Mouse (Mus musculus): ENCODE measurements around the gene Wif1.

Wif1 gene

GRCm38 (mm10) chr10:121033826-121034568 is at the start of gene Wif1:
Gene Wif1 (plus strand): TSS chr10:121033960.
- peak; percentile 49 for DNase-seq

- no peak for DNase-seq
Observed at GRCm38 (mm10) chr10:121002135-121002534, 31.6 kb upstream of the Wif1 start.

DNA sequence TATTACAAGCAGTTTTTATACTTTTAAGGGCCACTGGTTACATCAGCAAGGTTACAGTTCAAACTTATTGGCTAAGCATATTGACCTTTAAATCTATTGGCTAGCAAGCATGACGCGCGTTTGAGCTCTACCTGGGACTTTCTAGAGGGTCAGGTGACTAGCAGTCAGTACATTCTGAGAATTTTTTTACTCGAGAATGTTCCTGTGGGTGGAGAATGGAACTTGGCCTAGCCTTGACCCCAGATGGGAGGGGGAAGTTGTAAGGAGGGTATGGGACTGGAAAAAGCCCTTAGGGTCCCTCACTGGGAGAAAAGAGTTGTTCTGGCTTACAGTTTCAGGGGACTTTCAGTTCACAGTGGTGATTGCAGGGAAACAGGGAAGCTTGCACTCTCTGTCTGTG is 22.3 kb upstream of the Wif1 start:
- DNase-seq, result no peak

- DNase-seq, result no peak
Observed at GRCm38 (mm10) chr10:121016291-121016690, 17.5 kb upstream of the Wif1 start.

DNA sequence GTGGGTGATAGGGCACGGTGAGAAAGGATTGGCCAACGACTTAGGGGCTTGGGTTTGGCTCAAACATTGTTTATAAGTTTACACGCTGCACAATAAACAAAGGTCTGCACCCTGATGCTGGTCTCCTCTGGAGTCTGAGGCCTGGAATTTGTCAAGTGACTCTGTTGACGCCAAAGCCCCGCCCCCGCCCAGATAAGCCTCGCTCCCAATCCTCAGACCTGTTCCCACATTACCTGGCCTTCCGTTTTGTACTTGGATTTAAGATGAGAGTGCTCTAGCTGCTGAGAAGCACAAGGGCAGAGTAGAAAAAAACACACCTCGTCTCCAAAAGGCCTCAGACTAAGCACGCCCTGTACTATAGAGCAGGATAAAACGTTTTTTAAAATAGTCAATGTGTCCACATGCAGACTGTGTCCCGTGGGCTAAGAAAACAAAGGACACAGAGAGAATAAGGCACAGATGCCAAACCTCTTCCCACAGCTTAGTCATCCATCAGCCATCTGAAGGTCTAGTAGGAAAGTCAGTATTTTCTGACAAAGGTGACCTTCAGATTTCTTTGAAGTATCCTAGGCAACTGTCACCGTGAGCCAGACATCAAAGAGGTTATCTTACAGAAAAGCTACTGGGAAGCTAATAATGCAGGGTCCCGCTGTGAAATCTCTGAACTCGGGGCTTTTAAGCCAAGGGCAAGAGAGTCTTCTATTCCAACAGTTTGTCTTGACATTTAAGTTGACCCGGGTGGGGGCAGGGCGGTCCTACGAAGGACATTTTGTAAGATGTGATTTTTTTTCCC is 16.9 kb upstream of the Wif1 start:
- DNase-seq, result no peak

- DNase-seq, result no peak
Observed at GRCm38 (mm10) chr10:121022951-121023350, 10.8 kb upstream of the Wif1 start.

GRCm38 (mm10) chr10:121031802-121032201 is 2.0 kb upstream of the Wif1 start:
- DNase-seq, result no peak

GRCm38 (mm10) chr10:121033128-121033791 is 500 bp upstream of the Wif1 start:
- peak; percentile 55 for DNase-seq

DNA sequence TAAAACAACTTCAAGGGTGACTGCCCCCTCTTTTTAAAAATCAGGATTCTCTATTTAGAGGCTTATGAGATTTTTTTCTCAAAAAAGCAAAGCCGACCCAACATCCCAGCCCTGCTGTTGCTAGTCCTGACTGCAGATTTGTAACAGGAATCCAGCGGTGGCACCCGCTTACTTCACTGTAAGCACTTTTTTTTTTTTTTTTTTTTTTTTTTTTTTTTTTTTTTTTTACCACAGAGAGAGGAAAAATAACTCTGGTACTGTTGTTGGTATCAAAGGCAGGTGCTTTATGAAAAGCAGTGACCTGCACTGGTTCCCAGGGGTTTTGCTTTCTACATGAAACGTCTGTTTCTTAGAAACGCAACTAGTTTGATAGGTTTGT is 798 bp downstream of the Wif1 start:
- DNase-seq, result no peak

GRCm38 (mm10) chr10:121038556-121039284 is 5.0 kb downstream of the Wif1 start:
- DNase-seq, result no peak

DNA sequence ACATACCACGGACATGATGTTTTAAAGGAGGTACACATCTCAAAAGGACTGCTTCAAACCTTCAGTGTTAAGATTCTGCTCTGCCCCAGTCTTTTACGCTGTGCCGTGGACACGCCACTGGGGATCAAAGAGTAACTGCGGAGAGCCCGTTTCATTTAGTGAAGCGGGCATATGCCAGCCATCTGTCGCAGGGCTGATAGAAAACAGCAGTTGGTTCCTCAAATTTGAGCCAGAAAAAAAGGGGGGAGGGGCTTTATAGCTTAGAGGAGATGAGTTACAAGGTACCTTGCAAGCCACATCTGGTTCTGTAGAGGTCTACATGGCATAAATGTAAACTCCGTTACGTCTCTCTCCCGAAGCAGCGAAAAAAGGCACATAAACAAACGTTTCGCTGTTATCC is 7.2 kb downstream of the Wif1 start:
- no peak for DNase-seq

- DNase-seq, result no peak
Observed at GRCm38 (mm10) chr10:121047440-121047839, 13.7 kb downstream of the Wif1 start.

- DNase-seq, result no peak
Observed at GRCm38 (mm10) chr10:121052076-121052475, 18.3 kb downstream of the Wif1 start.

DNA sequence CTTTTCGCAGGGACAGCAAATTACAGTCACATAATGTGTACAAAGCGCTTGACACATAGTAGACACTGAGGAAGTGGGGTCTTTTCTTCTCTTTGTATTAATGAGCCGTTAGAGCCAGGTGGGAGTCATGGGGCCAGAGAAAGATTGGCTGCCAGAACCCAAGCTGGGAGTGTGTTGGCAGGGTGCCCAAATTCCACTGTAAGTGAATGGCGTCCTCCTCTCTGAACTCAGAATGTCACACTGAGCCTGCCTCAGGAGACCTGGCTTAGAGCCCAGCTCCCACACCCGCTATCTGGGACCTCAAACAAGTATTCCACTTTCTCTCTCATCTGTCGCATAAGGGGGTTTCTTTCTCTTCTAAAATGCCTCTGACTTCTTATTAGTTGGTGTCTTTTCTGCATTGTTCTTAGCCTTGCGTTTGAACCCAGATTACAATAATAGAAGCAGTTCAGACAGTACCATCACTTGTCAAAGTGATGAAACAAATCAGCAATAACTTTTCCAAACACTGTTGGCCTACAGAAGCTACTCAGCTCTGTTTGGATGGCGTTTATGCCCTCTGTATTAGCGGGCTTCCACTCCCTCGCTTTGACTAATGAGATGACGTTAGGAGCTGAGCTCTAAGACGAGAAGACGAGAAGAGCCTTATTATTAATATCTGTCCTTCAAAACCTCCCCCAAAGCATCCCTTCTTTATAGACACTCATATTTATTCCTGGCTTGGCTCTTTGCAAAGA is 21.9 kb downstream of the Wif1 start:
- peak; percentile 14 for DNase-seq

- no peak for DNase-seq
Observed at GRCm38 (mm10) chr10:121056823-121057222, 23.1 kb downstream of the Wif1 start.

GRCm38 (mm10) chr10:121059043-121060003 is 25.6 kb downstream of the Wif1 start:
- no peak for DNase-seq

GRCm38 (mm10) chr10:121061336-121061835 is 27.6 kb downstream of the Wif1 start:
- no peak for DNase-seq

- no peak for DNase-seq
Observed at GRCm38 (mm10) chr10:121062704-121063103, 28.9 kb downstream of the Wif1 start.

DNA sequence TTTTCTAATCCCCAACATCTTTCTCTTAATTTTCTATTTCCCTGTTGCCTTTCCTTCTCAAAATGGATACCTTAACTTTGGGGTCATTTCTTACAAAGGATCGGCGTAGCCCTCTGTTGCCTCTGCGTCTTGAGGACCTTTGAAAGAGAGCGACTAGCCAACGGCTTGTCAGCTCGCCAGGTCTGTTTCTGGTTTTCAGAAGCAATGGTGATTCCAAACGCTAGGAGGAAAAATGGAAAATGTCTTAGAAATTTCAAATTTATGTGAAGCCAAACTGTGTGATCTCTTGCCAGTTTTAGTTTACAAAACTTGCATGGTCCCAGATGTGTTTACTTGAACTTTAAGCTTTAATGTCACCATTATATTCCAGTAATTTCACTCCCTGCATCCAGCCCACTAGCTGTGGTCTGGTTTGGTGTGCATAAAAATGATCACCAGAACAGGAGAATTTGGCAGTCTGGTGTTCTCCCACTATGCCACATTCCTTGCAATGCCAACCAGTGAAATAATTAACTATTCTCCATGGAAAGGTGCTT is 33.7 kb downstream of the Wif1 start:
- DNase-seq, result no peak

- DNase-seq, result no peak
Observed at GRCm38 (mm10) chr10:121068003-121068402, 34.2 kb downstream of the Wif1 start.

- no peak for DNase-seq
Observed at GRCm38 (mm10) chr10:121070742-121071141, 37.0 kb downstream of the Wif1 start.
